Mouse (Mus musculus): ENCODE measurements around the gene Strn3. TPM values are rescaled to one million over a fixed set of nuclear protein-coding genes. Genes with fewer than 3 reads are reported as not detected.

Gene Strn3
- polyA plus RNA-seq, 1 experiment from 2014 or later, result 60.7 TPM

GRCm38 (mm10) chr12:51712685-51713084 is 21.0 kb upstream of the Strn3 start:
- no peak overlapping the region for H3K4me3 ChIP-seq (ENCODE audit: low read length)
- no peak for ATAC-seq (ENCODE audit: low FRiP score, low TSS enrichment)
- no peaks in the 10 kb centered on the region for H3K9me3 ChIP-seq (ENCODE audit: control insufficient read depth, low read length)
- no peaks in the 10 kb centered on the region for H3K36me3 ChIP-seq (ENCODE audit: control insufficient read depth, insufficient read depth, low read length)
- 68% methylated on average over 1 of the region's 1 CpGs for WGBS
- H3K4me2 ChIP-seq (replicated peaks; ENCODE audit: low read depth, low read length), result no peak overlapping the region
- H3K4me1 ChIP-seq (ENCODE audit: control insufficient read depth, insufficient read depth, low read length), result 0 out of 2 replicates have a peak, but pooled peaks cover 5% of the 10 kb centered on the region
- no peak overlapping the region for H3K27ac ChIP-seq (ENCODE audit: low read depth, low read length)
- no peaks in the 10 kb centered on the region for H3K27me3 ChIP-seq (ENCODE audit: control insufficient read depth, insufficient read depth, low read length)
- no peak overlapping the region for H3K9ac ChIP-seq (ENCODE audit: low read depth, low read length)

- Histone ChIP-seq H3K9ac (ENCODE audit: low read depth, low read length) (no peak overlapping the region), H3K4me3 (ENCODE audit: low read length) (no peak overlapping the region), H3K4me2 (replicated peaks; ENCODE audit: low read depth, low read length) (no peak overlapping the region), H3K27ac (ENCODE audit: low read depth, low read length) (no peak overlapping the region), H3K27me3 (ENCODE audit: control insufficient read depth, insufficient read depth, low read length) (no peaks in the 10 kb centered on the region), H3K9me3 (ENCODE audit: control insufficient read depth, low read length) (no peaks in the 10 kb centered on the region), H3K36me3 (ENCODE audit: control insufficient read depth, insufficient read depth, low read length) (no peaks in the 10 kb centered on the region), H3K4me1 (ENCODE audit: control insufficient read depth, insufficient read depth, low read length) (no peaks in the 10 kb centered on the region)
- ATAC-seq (ENCODE audit: low FRiP score, low TSS enrichment), result no peak; the same call in 1 of the 2 replicates
- WGBS, result 52% methylated on average over 5 of the region's 5 CpGs
Measured at GRCm38 (mm10) chr12:51710154-51710553, 18.5 kb upstream of the Strn3 start.

- H3K4me2 ChIP-seq (replicated peaks; ENCODE audit: low read depth, low read length), result no peak overlapping the region
- no peak overlapping the region for H3K4me3 ChIP-seq (ENCODE audit: low read length)
- H3K27ac ChIP-seq (ENCODE audit: low read depth, low read length), result no peak overlapping the region
- no peak overlapping the region for H3K9ac ChIP-seq (ENCODE audit: low read depth, low read length)
- H3K27me3 ChIP-seq (ENCODE audit: control insufficient read depth, insufficient read depth, low read length), result no peaks in the 10 kb centered on the region
- H3K9me3 ChIP-seq (ENCODE audit: control insufficient read depth, low read length), result no peaks in the 10 kb centered on the region
- no peaks in the 10 kb centered on the region for H3K36me3 ChIP-seq (ENCODE audit: control insufficient read depth, insufficient read depth, low read length)
- WGBS, result 65% methylated on average over 3 of the region's 3 CpGs
- no peak for ATAC-seq (ENCODE audit: low FRiP score, low TSS enrichment)
- H3K4me1 ChIP-seq (ENCODE audit: control insufficient read depth, insufficient read depth, low read length), result no peaks in the 10 kb centered on the region
Measured at GRCm38 (mm10) chr12:51709741-51710140, 18.0 kb upstream of the Strn3 start.

GRCm38 (mm10) chr12:51708941-51709686 is 17.4 kb upstream of the Strn3 start:
- Histone ChIP-seq H3K4me1 (ENCODE audit: control insufficient read depth, insufficient read depth, low read length) (0 out of 2 replicates have a peak, but pooled peaks cover 4% of the 10 kb centered on the region), H3K27ac (ENCODE audit: low read depth, low read length) (0 out of 2 replicates have a peak overlapping the region, but pooled peaks have one; percentile 37), H3K9ac (ENCODE audit: low read depth, low read length) (0 out of 2 replicates have a peak overlapping the region, but pooled peaks have one; percentile 28), H3K9me3 (ENCODE audit: control insufficient read depth, low read length) (no peaks in the 10 kb centered on the region), H3K27me3 (ENCODE audit: control insufficient read depth, insufficient read depth, low read length) (no peaks in the 10 kb centered on the region), H3K4me3 (ENCODE audit: low read length) (no peak overlapping the region), H3K4me2 (replicated peaks; ENCODE audit: low read depth, low read length) (no peak overlapping the region), H3K36me3 (ENCODE audit: control insufficient read depth, insufficient read depth, low read length) (no peaks in the 10 kb centered on the region)
- WGBS, result 56% methylated on average over 14 of the region's 14 CpGs
- peak; percentile 53 for ATAC-seq (ENCODE audit: low FRiP score, low TSS enrichment)

GRCm38 (mm10) chr12:51706673-51707235 is 15.1 kb upstream of the Strn3 start:
- no peak overlapping the region for H3K4me2 ChIP-seq (replicated peaks; ENCODE audit: low read depth, low read length)
- no peak overlapping the region for H3K9ac ChIP-seq (ENCODE audit: low read depth, low read length)
- 84% methylated on average over 5 of the region's 5 CpGs for WGBS
- H3K4me3 ChIP-seq (ENCODE audit: low read length), result no peak overlapping the region
- H3K27ac ChIP-seq (ENCODE audit: low read depth, low read length), result no peak overlapping the region
- H3K4me1 ChIP-seq (ENCODE audit: control insufficient read depth, insufficient read depth, low read length), result 0 out of 2 replicates have a peak, but pooled peaks cover 8% of the 10 kb centered on the region
- ATAC-seq (ENCODE audit: low FRiP score, low TSS enrichment), result no peak
- H3K27me3 ChIP-seq (ENCODE audit: control insufficient read depth, insufficient read depth, low read length), result no peaks in the 10 kb centered on the region
- H3K9me3 ChIP-seq (ENCODE audit: control insufficient read depth, low read length), result no peaks in the 10 kb centered on the region; the same call in 1 of the 2 replicates
- H3K36me3 ChIP-seq (ENCODE audit: control insufficient read depth, insufficient read depth, low read length), result no peaks in the 10 kb centered on the region

GRCm38 (mm10) chr12:51705778-51706177 is 14.1 kb upstream of the Strn3 start:
- 0 out of 2 replicates have a peak, but pooled peaks cover 8% of the 10 kb centered on the region for H3K4me1 ChIP-seq (ENCODE audit: control insufficient read depth, insufficient read depth, low read length)
- H3K9me3 ChIP-seq (ENCODE audit: control insufficient read depth, low read length), result no peaks in the 10 kb centered on the region; the same call in 1 of the 2 replicates
- H3K4me3 ChIP-seq (ENCODE audit: low read length), result no peak overlapping the region
- H3K27me3 ChIP-seq (ENCODE audit: control insufficient read depth, insufficient read depth, low read length), result no peaks in the 10 kb centered on the region
- no peak overlapping the region for H3K9ac ChIP-seq (ENCODE audit: low read depth, low read length)
- no peak overlapping the region for H3K4me2 ChIP-seq (replicated peaks; ENCODE audit: low read depth, low read length)
- no peaks in the 10 kb centered on the region for H3K36me3 ChIP-seq (ENCODE audit: control insufficient read depth, insufficient read depth, low read length)
- 76% methylated on average over 12 of the region's 12 CpGs for WGBS
- H3K27ac ChIP-seq (ENCODE audit: low read depth, low read length), result no peak overlapping the region
- no peak for ATAC-seq (ENCODE audit: low FRiP score, low TSS enrichment)

GRCm38 (mm10) chr12:51704572-51704971 is 12.9 kb upstream of the Strn3 start:
- Histone ChIP-seq H3K4me2 (replicated peaks; ENCODE audit: low read depth, low read length) (no peak overlapping the region), H3K27ac (ENCODE audit: low read depth, low read length) (no peak overlapping the region), H3K27me3 (ENCODE audit: control insufficient read depth, insufficient read depth, low read length) (no peaks in the 10 kb centered on the region), H3K4me1 (ENCODE audit: control insufficient read depth, insufficient read depth, low read length) (0 out of 2 replicates have a peak, but pooled peaks cover 8% of the 10 kb centered on the region), H3K4me3 (ENCODE audit: low read length) (no peak overlapping the region), H3K9ac (ENCODE audit: low read depth, low read length) (no peak overlapping the region), H3K9me3 (ENCODE audit: control insufficient read depth, low read length) (no peaks in the 10 kb centered on the region; the same call in 1 of the 2 replicates), H3K36me3 (ENCODE audit: control insufficient read depth, insufficient read depth, low read length) (no peaks in the 10 kb centered on the region)
- 68% methylated on average over 7 of the region's 7 CpGs for WGBS
- no peak for ATAC-seq (ENCODE audit: low FRiP score, low TSS enrichment)

- Histone ChIP-seq H3K4me2 (replicated peaks; ENCODE audit: low read depth, low read length) (no peak overlapping the region), H3K4me1 (ENCODE audit: control insufficient read depth, insufficient read depth, low read length) (0 out of 2 replicates have a peak, but pooled peaks cover 8% of the 10 kb centered on the region), H3K9ac (ENCODE audit: low read depth, low read length) (no peak overlapping the region), H3K27ac (ENCODE audit: low read depth, low read length) (no peak overlapping the region), H3K36me3 (ENCODE audit: control insufficient read depth, insufficient read depth, low read length) (no peaks in the 10 kb centered on the region), H3K9me3 (ENCODE audit: control insufficient read depth, low read length) (no peaks in the 10 kb centered on the region; the same call in 1 of the 2 replicates), H3K4me3 (ENCODE audit: low read length) (no peak overlapping the region), H3K27me3 (ENCODE audit: control insufficient read depth, insufficient read depth, low read length) (no peaks in the 10 kb centered on the region)
- 25% methylated on average over 1 of the region's 1 CpGs for WGBS
- peak; percentile 78 for ATAC-seq (ENCODE audit: low FRiP score, low TSS enrichment)
Measured at GRCm38 (mm10) chr12:51703859-51704258, 12.2 kb upstream of the Strn3 start.

GRCm38 (mm10) chr12:51701723-51702122 is 10.0 kb upstream of the Strn3 start:
- Histone ChIP-seq H3K4me1 (ENCODE audit: control insufficient read depth, insufficient read depth, low read length) (0 out of 2 replicates have a peak, but pooled peaks cover 8% of the 10 kb centered on the region), H3K4me3 (ENCODE audit: low read length) (no peak overlapping the region), H3K36me3 (ENCODE audit: control insufficient read depth, insufficient read depth, low read length) (no peaks in the 10 kb centered on the region), H3K9me3 (ENCODE audit: control insufficient read depth, low read length) (no peaks in the 10 kb centered on the region; the same call in 1 of the 2 replicates), H3K27ac (ENCODE audit: low read depth, low read length) (no peak overlapping the region), H3K27me3 (ENCODE audit: control insufficient read depth, insufficient read depth, low read length) (no peaks in the 10 kb centered on the region), H3K4me2 (replicated peaks; ENCODE audit: low read depth, low read length) (no peak overlapping the region), H3K9ac (ENCODE audit: low read depth, low read length) (no peak overlapping the region)
- ATAC-seq (ENCODE audit: low FRiP score, low TSS enrichment), result no peak

Data from kidney, embryonic 14.5 days (tissue).